Mouse (Mus musculus) liver, embryonic 11.5 days (tissue): Measurements from ENCODE around the gene Wnt3. TPM values are rescaled to one million over a fixed set of nuclear protein-coding genes. Genes with fewer than 3 reads are reported as not detected.

Experiments
- ATAC-seq: fragments of 200-750 bp; cut with Nextera tagmentation; replicated peaks from 2 replicates; pipeline ENCODE4 v1.8.0; 2017; ENCODE audit warnings: moderate number of reproducible peaks, mild to moderate bottlenecking, moderate TSS enrichment, moderate library complexity; ENCODE audit not compliant: low FRiP score
- DNase-seq: peaks from one replicate; pipeline ENCODE4 v3.0.0-alpha.2; 2017; ENCODE audit warnings: low spot score
- H3K27ac ChIP-seq: fragments of 300-500 bp; sonication (generic); 2 replicates; pipeline ENCODE4 v1.5.1; 2014; ENCODE audit warnings: mild to moderate bottlenecking, low read depth, low read length, control low read depth
- H3K27me3 ChIP-seq: fragments of 300-500 bp; sonication (generic); replicated peaks from 2 replicates; pipeline ENCODE4 v1.6.1; 2014; ENCODE audit warnings: low read length, mixed read lengths; ENCODE audit not compliant: control insufficient read depth, insufficient read depth
- H3K36me3 ChIP-seq: fragments of 300-500 bp; sonication (generic); 2 replicates; pipeline ENCODE4 v1.6.1; 2014; ENCODE audit warnings: mild to moderate bottlenecking, low read length, moderate library complexity, mixed read lengths; ENCODE audit not compliant: control insufficient read depth, insufficient read depth
- H3K4me1 ChIP-seq: fragments of 300-500 bp; sonication (generic); replicated peaks from 2 replicates; pipeline ENCODE4 v1.6.1; 2014; ENCODE audit warnings: low read length, mixed read lengths; ENCODE audit not compliant: control insufficient read depth, insufficient read depth
- H3K4me2 ChIP-seq: fragments of 300-500 bp; sonication (generic); 2 replicates; pipeline ENCODE4 v1.6.1; 2014; ENCODE audit warnings: mild to moderate bottlenecking, control low read depth, moderate library complexity
- H3K4me3 ChIP-seq: fragments of 300-500 bp; sonication (generic); 2 replicates; pipeline ENCODE4 v1.5.1; 2014; ENCODE audit warnings: low read depth, low read length, control low read depth
- H3K9ac ChIP-seq: fragments of 300-500 bp; sonication (generic); 2 replicates; pipeline ENCODE4 v1.6.1; 2014; ENCODE audit warnings: low read depth, low read length, control low read depth
- H3K9me3 ChIP-seq: fragments of 300-500 bp; sonication (generic); 2 replicates; pipeline ENCODE4 v1.6.1; 2016; ENCODE audit warnings: low read length, inconsistent platforms, mixed read lengths; ENCODE audit not compliant: control insufficient read depth
- WGBS: fragments of 180-500 bp; shearing (Covaris S2); extraction: QIAGEN DNeasy Blood & Tissue Kit; methylation state at CpG from one replicate; pipeline ENCODE4 v1.1.7; 2014; 5-methylcytosine and 5-hydroxymethylcytosine counted together
- polyA plus RNA-seq: library from polyadenylated mRNA; unstranded; fragments of >200 nt; fragmentation: Nextera tagmentation; extraction: Ambion mirVana; gene quantifications from 2 replicates; pipeline ENCODE4 v1.2.1, GENCODE M21; 2014

Gene Wnt3
- polyA plus RNA-seq, 1 experiment from 2014 or later = 0.47 TPM

DNA sequence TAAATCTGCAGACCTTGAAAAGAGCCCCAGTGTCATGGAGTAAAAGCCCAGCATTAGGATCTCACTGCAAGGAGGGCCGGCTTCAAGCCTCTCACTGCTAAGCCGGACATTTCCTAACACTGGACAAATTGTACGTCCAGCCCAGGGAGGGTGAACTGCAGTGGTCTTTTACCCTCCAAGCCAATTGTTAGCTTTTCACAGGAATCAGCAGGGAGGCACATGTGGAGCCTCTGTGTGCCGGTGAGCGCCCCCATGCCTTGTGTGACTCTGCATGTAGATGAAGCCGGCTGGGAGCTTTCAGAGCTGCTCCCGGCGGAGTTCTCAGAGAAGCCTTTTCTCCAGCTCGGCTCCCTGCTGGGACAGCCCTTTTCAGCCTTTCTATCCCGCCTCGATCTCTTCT is 66.9 kb downstream of the Wnt3 start:
- ATAC-seq = no peak
- Histone ChIP-seq H3K9ac (no peak overlapping the region), H3K27me3 (no peaks in the 10 kb centered on the region), H3K4me1 (no peaks in the 10 kb centered on the region; the same call in 1 of the 2 replicates), H3K9me3 (no peaks in the 10 kb centered on the region), H3K4me2 (no peak overlapping the region), H3K27ac (no peak overlapping the region), H3K36me3 (no peaks in the 10 kb centered on the region), H3K4me3 (no peak overlapping the region)
- 53% methylated on average over 11 of the region's 11 CpGs for WGBS
- DNase-seq = no peak

DNA sequence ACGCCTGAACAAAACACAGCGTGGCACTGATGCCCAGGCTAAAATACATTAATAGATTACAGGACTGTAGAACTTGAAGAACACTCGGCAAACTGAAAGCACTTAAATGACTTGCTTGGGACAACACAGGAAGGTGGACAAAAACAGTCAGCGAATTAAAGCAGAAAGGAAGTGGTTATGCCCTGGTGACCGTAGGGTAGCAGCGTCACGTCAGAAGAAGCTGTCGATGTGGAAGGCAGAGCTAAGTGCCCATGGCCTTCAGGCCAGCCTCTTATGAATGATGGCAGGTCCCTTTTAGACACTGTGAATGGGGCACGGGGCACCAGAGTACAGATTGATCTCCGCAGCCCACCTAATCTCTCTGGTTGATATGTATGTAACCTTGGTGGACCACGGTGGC is 74.3 kb downstream of the Wnt3 start:
- no peak for DNase-seq
- ATAC-seq = no peak
- H3K9me3 ChIP-seq = no peaks in the 10 kb centered on the region
- no peak overlapping the region for H3K4me3 ChIP-seq
- H3K27ac ChIP-seq = no peak overlapping the region
- no peak overlapping the region for H3K9ac ChIP-seq
- no peaks in the 10 kb centered on the region for H3K27me3 ChIP-seq
- H3K4me1 ChIP-seq = peaks cover 13% of the 10 kb centered on the region
- no peak overlapping the region for H3K4me2 ChIP-seq
- H3K36me3 ChIP-seq = no peaks in the 10 kb centered on the region; the same call in 1 of the 2 replicates
- 86% methylated on average over 11 of the region's 11 CpGs for WGBS

DNA sequence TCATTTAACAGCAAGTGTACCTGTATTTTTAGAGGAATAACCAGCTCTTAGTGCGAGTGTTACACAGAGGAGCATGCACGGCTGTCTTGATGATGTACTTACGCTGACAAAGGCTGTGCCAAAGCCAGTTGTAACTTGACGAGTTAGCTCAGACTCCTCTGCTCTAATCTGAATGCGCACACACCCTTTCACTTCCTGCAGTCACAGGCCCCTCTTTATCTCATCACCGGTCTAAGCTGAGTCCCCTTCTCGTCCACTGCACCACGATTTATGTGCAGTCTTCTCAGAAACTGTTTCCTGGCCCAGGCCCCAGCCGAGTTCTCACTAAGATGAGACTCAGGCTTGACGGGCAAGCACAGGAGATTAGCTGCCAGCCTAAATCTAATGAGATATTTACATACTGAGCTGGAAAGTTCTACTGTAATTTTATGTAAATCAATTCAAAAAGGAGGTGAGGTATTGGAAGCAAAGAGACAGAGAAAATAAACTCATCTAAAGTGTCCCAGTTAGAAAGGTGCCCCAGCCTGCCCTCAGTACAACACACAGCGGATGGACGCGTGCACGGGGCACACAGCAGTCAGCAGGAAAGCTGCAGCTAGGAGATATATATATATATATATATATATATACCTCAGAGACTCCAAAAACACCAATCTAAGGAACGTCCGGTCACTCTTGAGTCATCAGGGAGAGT is 78.8 kb downstream of the Wnt3 start:
- no peaks in the 10 kb centered on the region for H3K9me3 ChIP-seq
- no peaks in the 10 kb centered on the region for H3K27me3 ChIP-seq
- DNase-seq (peak; percentile 37), ATAC-seq (peak; percentile 87)
- WGBS = 31% methylated on average over 16 of the region's 16 CpGs
- H3K36me3 ChIP-seq = no peaks in the 10 kb centered on the region
- no peak overlapping the region for H3K9ac ChIP-seq
- H3K4me1 ChIP-seq = peaks cover 19% of the 10 kb centered on the region
- peak overlapping the region; percentile 32; the same call in 1 of the 2 replicates for H3K27ac ChIP-seq
- peak overlapping the region; percentile 15; the same call in 1 of the 2 replicates for H3K4me2 ChIP-seq
- no peak overlapping the region for H3K4me3 ChIP-seq

DNA sequence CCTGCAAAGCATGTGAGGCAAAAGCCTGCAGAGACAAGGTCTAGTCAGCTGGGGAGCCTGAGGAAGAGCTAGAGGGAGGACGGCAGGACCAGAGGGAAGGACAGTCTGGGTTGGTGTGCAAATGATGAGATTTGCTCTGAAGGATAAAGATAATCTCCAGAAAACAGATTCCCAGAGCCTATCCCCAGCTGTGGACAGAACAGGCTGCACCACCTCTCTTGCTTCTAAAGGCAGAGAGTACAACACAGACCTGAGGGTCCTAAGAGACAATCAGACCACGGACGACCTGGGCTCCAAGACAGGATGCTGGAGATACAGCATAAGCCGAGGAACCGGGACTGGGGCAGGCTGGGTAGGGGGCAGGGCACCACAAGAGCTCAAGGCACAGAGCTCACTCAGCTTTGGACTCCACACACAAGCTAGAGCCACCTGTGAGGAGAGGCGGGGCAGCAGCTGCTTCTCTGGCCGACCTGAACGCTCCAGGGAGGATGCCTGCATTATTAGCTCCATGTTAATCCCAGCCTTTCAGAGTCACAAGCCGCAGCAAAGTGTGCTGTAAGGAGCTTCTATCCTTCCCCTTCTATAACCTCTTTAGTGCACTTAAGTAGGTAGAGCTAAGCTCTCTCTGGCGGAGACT is 79.5 kb downstream of the Wnt3 start:
- ATAC-seq (0 out of 2 replicates have a peak, but pooled peaks have one; percentile 12), DNase-seq (no peak)
- H3K9me3 ChIP-seq = no peaks in the 10 kb centered on the region
- H3K4me3 ChIP-seq = no peak overlapping the region
- WGBS = 50% methylated on average over 10 of the region's 10 CpGs
- H3K4me1 ChIP-seq = peaks cover 19% of the 10 kb centered on the region
- no peaks in the 10 kb centered on the region for H3K36me3 ChIP-seq
- H3K9ac ChIP-seq = no peak overlapping the region
- peak overlapping the region; percentile 15; the same call in 1 of the 2 replicates for H3K4me2 ChIP-seq
- no peak overlapping the region; the same call in 1 of the 2 replicates for H3K27ac ChIP-seq
- H3K27me3 ChIP-seq = no peaks in the 10 kb centered on the region

DNA sequence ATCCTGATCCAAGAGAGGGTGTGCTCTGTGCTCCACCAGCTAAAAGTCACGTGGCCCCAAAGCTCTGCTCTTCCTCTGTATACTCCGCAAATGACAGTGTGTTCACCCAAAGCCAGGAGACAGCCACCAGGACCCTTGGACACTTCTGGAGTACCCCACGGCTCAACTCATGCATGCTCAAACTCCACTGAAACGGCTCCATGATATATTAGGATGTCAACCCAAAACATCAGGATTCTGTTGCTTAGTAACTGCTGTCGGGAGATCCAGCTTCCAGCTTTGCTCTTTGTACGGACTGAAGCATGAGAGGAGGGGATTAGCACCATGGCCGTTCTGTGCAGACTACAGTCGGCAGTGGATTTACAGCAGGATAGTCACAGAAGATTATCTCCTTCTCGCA is 80.3 kb downstream of the Wnt3 start:
- Histone ChIP-seq H3K27ac (no peak overlapping the region), H3K4me1 (peaks cover 19% of the 10 kb centered on the region), H3K9ac (no peak overlapping the region), H3K36me3 (no peaks in the 10 kb centered on the region), H3K4me2 (no peak overlapping the region), H3K9me3 (no peaks in the 10 kb centered on the region), H3K4me3 (no peak overlapping the region), H3K27me3 (no peaks in the 10 kb centered on the region)
- DNase-seq (no peak), ATAC-seq (no peak)
- 74% methylated on average over 9 of the region's 9 CpGs for WGBS

DNA sequence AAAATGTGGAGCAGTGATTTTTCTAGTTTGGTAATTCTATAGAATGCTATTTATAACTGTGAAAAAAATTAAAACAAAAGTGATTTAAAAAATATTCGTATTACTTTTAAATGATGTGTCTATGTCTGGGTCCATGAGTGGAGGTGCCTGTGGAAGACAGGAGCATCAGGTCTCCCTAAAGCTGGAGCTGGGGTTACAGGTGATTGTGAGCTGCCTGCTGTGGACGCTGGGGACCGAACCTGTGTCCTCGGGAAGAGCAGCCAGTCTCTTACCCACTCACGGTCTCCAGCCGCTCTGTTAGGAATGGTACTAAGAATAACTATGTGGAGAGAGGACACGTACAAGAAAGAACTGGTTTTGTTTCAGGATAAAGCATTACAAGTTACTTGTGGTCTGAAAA is 82.7 kb downstream of the Wnt3 start:
- DNase-seq = no peak
- Histone ChIP-seq H3K9ac (no peak overlapping the region), H3K9me3 (no peaks in the 10 kb centered on the region), H3K4me1 (peaks cover 19% of the 10 kb centered on the region), H3K4me3 (no peak overlapping the region), H3K4me2 (no peak overlapping the region), H3K27me3 (no peaks in the 10 kb centered on the region), H3K27ac (no peak overlapping the region), H3K36me3 (no peaks in the 10 kb centered on the region)
- 92% methylated on average over 7 of the region's 7 CpGs for WGBS
- no peak for ATAC-seq

DNA sequence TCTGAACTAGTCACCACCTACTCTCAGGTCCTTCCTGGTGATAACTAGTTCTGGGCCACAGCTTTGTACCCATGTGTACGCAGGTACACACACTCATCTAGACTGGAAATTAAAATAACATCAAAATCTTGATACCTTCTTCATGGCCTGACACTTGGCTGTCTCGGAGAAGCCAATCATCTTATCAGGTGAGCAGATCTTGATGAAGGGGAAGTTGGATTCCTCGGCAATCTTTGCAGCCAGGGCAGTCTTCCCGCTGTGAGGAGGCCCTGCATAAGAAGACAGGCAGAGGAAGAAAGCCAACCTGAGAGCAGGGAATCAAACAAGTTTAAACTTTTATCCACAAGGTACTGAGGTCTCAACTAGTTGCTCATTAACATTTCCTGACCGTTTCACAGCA is 84.8 kb downstream of the Wnt3 start:
- H3K9ac ChIP-seq = no peak overlapping the region
- no peak for DNase-seq
- H3K4me3 ChIP-seq = no peak overlapping the region
- no peaks in the 10 kb centered on the region for H3K27me3 ChIP-seq
- ATAC-seq = no peak
- no peaks in the 10 kb centered on the region; the same call in 1 of the 2 replicates for H3K36me3 ChIP-seq
- 51% methylated on average over 5 of the region's 5 CpGs for whole genome bisulfite sequencing
- no peak overlapping the region for H3K27ac ChIP-seq
- peaks cover 2% of the 10 kb centered on the region; the same call in 1 of the 2 replicates for H3K4me1 ChIP-seq
- H3K9me3 ChIP-seq = no peaks in the 10 kb centered on the region
- H3K4me2 ChIP-seq = no peak overlapping the region

DNA sequence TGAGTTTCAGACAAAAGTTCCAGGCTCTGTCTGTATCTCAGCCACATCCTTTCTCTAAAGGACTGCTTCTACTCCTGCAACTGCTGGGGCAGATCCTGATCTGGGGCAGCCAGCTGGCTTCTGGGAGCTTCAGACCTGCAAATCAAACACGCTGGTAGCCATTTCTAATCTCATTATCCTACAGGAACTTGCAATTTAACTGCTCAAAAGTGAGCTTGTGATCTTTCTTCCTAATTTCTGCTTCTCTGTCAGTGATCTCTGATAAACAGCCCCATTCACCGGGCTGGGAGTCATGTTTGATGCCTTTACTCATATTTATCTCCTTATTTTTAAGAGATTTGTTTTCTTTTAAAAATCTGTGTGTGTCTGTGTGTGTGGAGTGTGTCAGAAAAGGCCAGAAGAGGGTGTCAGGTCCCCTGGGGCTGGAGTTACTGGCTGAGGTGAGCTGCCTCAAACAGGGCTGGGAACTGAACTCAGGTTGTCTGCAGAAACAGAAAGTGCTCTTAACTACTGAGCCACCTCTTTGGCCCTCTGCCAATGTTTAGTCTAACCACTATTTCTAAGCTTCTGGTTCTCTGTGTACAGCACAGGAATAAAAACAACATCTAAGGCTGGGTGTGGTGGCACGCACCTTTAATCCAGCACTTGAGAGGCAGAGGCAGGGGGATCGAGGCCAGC is 86.1 kb downstream of the Wnt3 start:
- H3K27me3 ChIP-seq = no peaks in the 10 kb centered on the region
- 78% methylated on average over 4 of the region's 4 CpGs for WGBS
- H3K4me1 ChIP-seq = no peaks in the 10 kb centered on the region
- no peak overlapping the region for H3K4me2 ChIP-seq
- DNase-seq = no peak
- H3K27ac ChIP-seq = no peak overlapping the region
- H3K9ac ChIP-seq = no peak overlapping the region
- no peaks in the 10 kb centered on the region for H3K9me3 ChIP-seq
- no peak overlapping the region for H3K4me3 ChIP-seq
- no peak for ATAC-seq
- H3K36me3 ChIP-seq = no peaks in the 10 kb centered on the region; the same call in 1 of the 2 replicates
